Comparison of ENCODE assay signal across 7 mouse cellular contexts in the genomic region with DNA sequence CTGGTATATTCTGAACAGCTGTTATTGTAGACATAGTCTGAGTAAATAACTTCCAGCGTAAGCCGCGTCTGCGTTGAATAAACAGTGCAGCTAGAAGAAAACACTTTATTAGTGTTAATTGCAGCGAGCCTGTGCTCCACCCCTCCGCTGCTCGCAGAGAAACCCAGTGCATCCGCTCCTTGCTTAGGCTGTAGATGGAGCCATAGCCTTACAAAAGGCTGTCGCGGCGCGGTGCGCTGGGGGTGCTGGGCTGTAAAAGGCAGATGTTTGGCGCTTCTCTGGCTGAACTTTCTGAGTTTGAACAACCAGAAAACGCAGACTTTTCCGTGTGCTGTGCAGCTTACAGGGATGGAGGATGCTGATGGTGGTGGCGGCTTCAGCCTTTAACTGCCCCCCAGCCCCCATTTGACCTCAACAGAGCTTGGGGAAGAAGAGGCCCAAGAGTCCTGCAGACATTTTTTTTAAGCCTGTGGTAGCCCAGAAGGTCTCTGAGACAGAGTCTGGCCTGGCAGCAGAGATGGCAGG. TPM values are rescaled to one million over a fixed set of nuclear protein-coding genes. Genes with fewer than 3 reads are reported as not detected.
DNase-seq lines count a peak whose midpoint lies in the region; ATAC-seq lines count a peak whose summit lies in the region.

No protein-coding gene starts in this region.

- H3K9ac ChIP-seq in midbrain, embryonic 14.5 days (replicated peaks; ENCODE audit: low read length): no peak overlapping the region
- H3K9ac ChIP-seq in stomach, embryonic 15.5 days: no peak overlapping the region

- peak; percentile 56 for DNase-seq in ZHBTc4 (ENCODE audit: low read depth, low spot score)
- DNase-seq in cerebellum, postnatal 36 days: peak; percentile 20 to 26
- DNase-seq in gastrocnemius, adult 8-10 months (ENCODE audit: low spot score in 2 of 2): peak; percentile 11 to 14
- DNase-seq in induced T-regulatory cell, adult 2 months (ENCODE audit: low read depth): peak; percentile 48
- peak; percentile 84 for DNase-seq in limb, embryonic 10.5 days (ENCODE audit: low spot score)
- DNase-seq in midbrain, embryonic 14.5 days: peak; percentile 93

- H3K27me3 ChIP-seq in limb, embryonic 10.5 days (ENCODE audit: low read depth, poor library complexity, severe bottlenecking): peaks cover 73% of the 10 kb centered on the region
- H3K27me3 ChIP-seq in midbrain, embryonic 14.5 days (ENCODE audit: control insufficient read depth, insufficient read depth, low read length): no peaks in the 10 kb centered on the region
- peaks cover 5% of the 10 kb centered on the region; the same call in 1 of the 2 replicates for H3K27me3 ChIP-seq in stomach, embryonic 15.5 days (replicated peaks)

- ATAC-seq in midbrain, embryonic 14.5 days (ENCODE audit: low FRiP score, low TSS enrichment): no peak
- ATAC-seq in stomach, embryonic 15.5 days (ENCODE audit: insufficient read depth, low FRiP score, low read depth): peak; percentile 73; the same call in 1 of the 2 replicates

- peaks cover 10% of the 10 kb centered on the region for H3K4me1 ChIP-seq in limb, embryonic 10.5 days
- H3K4me1 ChIP-seq in midbrain, embryonic 14.5 days (ENCODE audit: control insufficient read depth, insufficient read depth, low read length): peaks cover 3% of the 10 kb centered on the region; the same call in 1 of the 2 replicates
- 0 out of 2 replicates have a peak, but pooled peaks cover 4% of the 10 kb centered on the region for H3K4me1 ChIP-seq in stomach, embryonic 15.5 days

- no peaks in the 10 kb centered on the region for H3K9me3 ChIP-seq in limb, embryonic 10.5 days (replicated peaks)
- no peaks in the 10 kb centered on the region for H3K9me3 ChIP-seq in midbrain, embryonic 14.5 days (ENCODE audit: control insufficient read depth, low read length)
- no peaks in the 10 kb centered on the region for H3K9me3 ChIP-seq in stomach, embryonic 15.5 days

- 7% methylated on average over 17 of the region's 17 CpGs for WGBS in limb, embryonic 10.5 days
- WGBS in midbrain, embryonic 14.5 days: 8% methylated on average over 17 of the region's 17 CpGs
- 5% methylated on average over 17 of the region's 17 CpGs for WGBS in stomach, embryonic 15.5 days

- H3K4me3 ChIP-seq in limb, embryonic 10.5 days: peak overlapping the region; percentile 28
- no peak overlapping the region for H3K4me3 ChIP-seq in midbrain, embryonic 14.5 days (replicated peaks; ENCODE audit: low read depth, low read length)
- H3K4me3 ChIP-seq in stomach, embryonic 15.5 days (replicated peaks): no peak overlapping the region

- H3K4me2 ChIP-seq in midbrain, embryonic 14.5 days (ENCODE audit: low read length): peak overlapping the region; percentile 24; the same call in 1 of the 2 replicates
- H3K4me2 ChIP-seq in stomach, embryonic 15.5 days: peak overlapping the region; percentile 34

- no peaks in the 10 kb centered on the region for H3K36me3 ChIP-seq in limb, embryonic 10.5 days
- H3K36me3 ChIP-seq in midbrain, embryonic 14.5 days (ENCODE audit: control insufficient read depth, insufficient read depth, low read length): no peaks in the 10 kb centered on the region
- no peaks in the 10 kb centered on the region for H3K36me3 ChIP-seq in stomach, embryonic 15.5 days

- H3K27ac ChIP-seq in limb, embryonic 10.5 days: peak overlapping the region; percentile 63
- H3K27ac ChIP-seq in midbrain, embryonic 14.5 days (replicated peaks; ENCODE audit: low read depth, low read length): no peak overlapping the region
- H3K27ac ChIP-seq in stomach, embryonic 15.5 days: no peak overlapping the region

RNA-seq across cellular contexts. Expression of a gene that starts 8.9 kb away (rescaled TPM):
- total RNA-seq in gastrocnemius, adult 8-10 months (2022): 10 to 100 TPM; 52.1 to 71.8 (median 61.8) TPM
- 39.3 and 39.7 TPM in 2 replicates for polyA plus RNA-seq in limb, embryonic 10.5 days (2016; fragmentation: Nextera tagmentation; extraction: Ambion mirVana)
- 131 and 143 TPM in 2 replicates for polyA plus RNA-seq in midbrain, embryonic 14.5 days (2014; fragmentation: Nextera tagmentation; extraction: Ambion mirVana)
- 48.5 and 51.8 TPM in 2 replicates for polyA plus RNA-seq in stomach, embryonic 15.5 days (2015; fragmentation: Nextera tagmentation; extraction: Ambion mirVana)

Comparison
In these comparisons a context has a peak if more than half of its experiments do, and no peak if none do; other contexts are left out.
1. DNase-seq: peak in every context shown above with its lines; median percentile 93 in midbrain, embryonic 14.5 days; 84 in limb, embryonic 10.5 days; 56 in ZHBTc4; 48 in induced T-regulatory cell, adult 2 months; 23 in cerebellum, postnatal 36 days; 12 in gastrocnemius, adult 8-10 months.